Mouse (Mus musculus) hindbrain, embryonic 14.5 days (tissue): ENCODE measurements at regions not wholly inside any gene's neighbourhood (a gene's known extent, or its start where the extent isn't known, plus 50 kb on each side); places are given as distances from the start of the nearest gene placed in this dataset.

Experiments used
- ATAC-seq: fragments of 200-750 bp; cut with Nextera tagmentation; 2 replicates; pipeline ENCODE4 v1.8.0; 2017; ENCODE audit warnings: moderate number of reproducible peaks, mild to moderate bottlenecking, moderate TSS enrichment, moderate library complexity; ENCODE audit not compliant: low FRiP score
- DNase-seq: peaks from one replicate; pipeline ENCODE4 v3.0.0-alpha.2; 2015; ENCODE audit warnings: low spot score
- H3K27ac ChIP-seq: fragments of 300-500 bp; sonication (generic); 2 replicates; pipeline ENCODE4 v1.5.1; 2014; ENCODE audit warnings: mild to moderate bottlenecking, moderate library complexity
- H3K27me3 ChIP-seq: fragments of 300-500 bp; sonication (generic); 2 replicates; pipeline ENCODE4 v1.6.1; 2014; ENCODE audit warnings: mild to moderate bottlenecking, low read length, mixed read lengths; ENCODE audit not compliant: control insufficient read depth, insufficient read depth
- H3K36me3 ChIP-seq: fragments of 300-500 bp; sonication (generic); replicated peaks from 2 replicates; pipeline ENCODE4 v1.6.1; 2014; ENCODE audit not compliant: control insufficient read depth, insufficient read depth
- H3K4me1 ChIP-seq: fragments of 300-500 bp; sonication (generic); replicated peaks from 2 replicates; pipeline ENCODE4 v1.6.1; 2014; ENCODE audit warnings: antibody characterized with exemption, low read length, mixed read lengths; ENCODE audit not compliant: control insufficient read depth, insufficient read depth
- H3K4me2 ChIP-seq: fragments of 300-500 bp; sonication (generic); replicated peaks from 2 replicates; pipeline ENCODE4 v1.6.1; 2014; ENCODE audit warnings: mild to moderate bottlenecking, moderate library complexity
- H3K4me3 ChIP-seq: fragments of 300-500 bp; sonication (generic); replicated peaks from 2 replicates; pipeline ENCODE4 v1.5.1; 2014; ENCODE audit warnings: mild to moderate bottlenecking, low read length
- H3K9ac ChIP-seq: fragments of 300-500 bp; sonication (generic); 2 replicates; pipeline ENCODE4 v1.6.1; 2014
- H3K9me3 ChIP-seq: fragments of 300-500 bp; sonication (generic); 2 replicates; pipeline ENCODE4 v1.6.1; 2016; ENCODE audit warnings: low read length; ENCODE audit not compliant: control insufficient read depth
- WGBS: fragments of 180-500 bp; shearing (Covaris S2); extraction: QIAGEN DNeasy Blood & Tissue Kit; methylation state at CpG from one replicate; pipeline ENCODE4 v1.1.7; 2014; 5-methylcytosine and 5-hydroxymethylcytosine counted together

DNA sequence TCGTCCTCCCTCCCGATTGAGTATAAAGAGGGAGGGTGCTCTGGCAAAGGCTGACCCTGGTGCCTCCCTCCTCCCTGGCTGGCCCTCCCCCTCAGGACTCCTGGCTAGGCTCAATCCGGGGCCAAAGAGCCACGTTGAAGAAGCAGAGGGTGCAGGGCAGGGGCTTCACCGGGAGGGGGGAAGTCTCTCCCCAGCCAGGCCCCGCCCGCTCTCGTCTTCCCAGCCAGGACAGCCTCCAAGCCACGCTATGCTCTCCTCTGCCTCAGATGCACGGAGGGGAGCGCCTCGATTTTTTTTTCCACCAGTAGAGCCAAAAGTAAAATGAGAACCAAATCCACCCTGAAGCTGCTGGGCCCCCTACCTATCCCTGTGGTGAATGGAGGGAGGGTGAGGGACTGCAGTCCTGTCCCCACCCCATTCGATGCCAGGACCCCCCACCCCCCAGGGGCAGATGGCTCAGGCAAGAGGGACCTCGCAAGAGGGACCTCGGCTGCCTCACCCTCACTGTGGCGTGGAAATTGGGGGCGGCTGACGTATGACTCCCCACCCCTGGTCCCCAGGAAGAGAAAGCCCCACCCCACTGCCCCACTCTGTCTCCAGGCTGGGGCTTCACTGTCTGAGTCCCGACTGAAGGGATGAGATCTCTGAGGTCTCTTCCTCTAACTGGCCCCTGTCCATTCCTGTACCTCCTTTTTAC lies 53.2 kb upstream of the Col1a1 start:
- H3K36me3 ChIP-seq, result no peaks in the 10 kb centered on the region
- DNase-seq (no peak), ATAC-seq (no peak)
- peaks cover 36% of the 10 kb centered on the region for H3K27me3 ChIP-seq
- no peak overlapping the region for H3K9ac ChIP-seq
- WGBS, result 3% methylated on average over 18 of the region's 19 CpGs
- H3K4me1 ChIP-seq, result peaks cover 4% of the 10 kb centered on the region; the same call in 1 of the 2 replicates
- no peaks in the 10 kb centered on the region for H3K9me3 ChIP-seq
- no peak overlapping the region for H3K4me3 ChIP-seq
- no peak overlapping the region for H3K27ac ChIP-seq
- H3K4me2 ChIP-seq, result peak overlapping the region; percentile 35

DNA sequence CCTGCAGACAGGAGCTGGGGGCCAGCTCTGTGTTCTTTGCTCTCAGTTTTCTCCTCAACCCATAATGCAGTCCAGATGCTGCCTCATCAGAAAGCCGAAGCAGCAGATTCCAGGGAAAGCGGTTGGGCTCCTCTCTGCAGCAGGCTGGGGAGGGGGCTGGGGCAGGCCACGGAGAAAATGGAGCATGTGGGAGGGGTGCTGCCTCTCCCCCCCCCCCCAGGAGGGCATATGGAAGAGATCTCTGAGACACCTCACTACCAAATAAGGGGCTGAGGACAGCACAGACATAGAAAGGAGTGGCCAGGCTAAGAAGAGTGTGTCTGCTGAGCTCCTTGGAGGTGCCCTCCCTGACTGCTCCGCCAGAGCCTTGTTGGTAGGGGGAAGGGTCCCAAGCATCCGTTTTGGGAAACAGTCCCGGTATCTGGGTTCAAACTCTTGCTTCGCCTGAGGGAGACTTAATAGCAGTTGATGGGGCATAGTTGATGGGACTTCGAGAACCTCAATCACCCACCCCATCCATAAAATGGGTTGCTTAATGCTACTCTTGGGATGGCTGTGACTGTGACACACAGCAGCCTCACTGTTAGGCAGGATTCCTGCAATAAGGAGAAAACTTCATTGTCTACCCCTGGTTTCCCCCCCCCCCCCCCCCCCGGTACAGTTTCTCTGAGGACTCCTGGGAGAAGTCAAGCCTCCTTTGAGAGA lies 53.9 kb upstream of the Col1a1 start:
- ATAC-seq (no peak), DNase-seq (no peak)
- Histone ChIP-seq H3K9ac (no peak overlapping the region), H3K4me2 (peak overlapping the region; percentile 35; the same call in 1 of the 2 replicates), H3K36me3 (no peaks in the 10 kb centered on the region), H3K27me3 (peaks cover 36% of the 10 kb centered on the region), H3K4me1 (peaks cover 4% of the 10 kb centered on the region; the same call in 1 of the 2 replicates), H3K4me3 (no peak overlapping the region), H3K9me3 (no peaks in the 10 kb centered on the region), H3K27ac (no peak overlapping the region)
- 20% methylated on average over 9 of the region's 9 CpGs for WGBS

GRCm38 (mm10) chr11:94880896-94881840 lies 54.9 kb upstream of the Col1a1 start:
- peak overlapping the region; percentile 47 for H3K4me2 ChIP-seq
- no peaks in the 10 kb centered on the region for H3K36me3 ChIP-seq
- 5% methylated on average over 27 of the region's 27 CpGs for WGBS
- ATAC-seq (no peak), DNase-seq (no peak)
- peak overlapping the region; percentile 17 for H3K4me3 ChIP-seq
- no peak overlapping the region; the same call in 1 of the 2 replicates for H3K27ac ChIP-seq
- H3K27me3 ChIP-seq, result peaks cover 36% of the 10 kb centered on the region
- peak overlapping the region; percentile 29; the same call in 1 of the 2 replicates for H3K9ac ChIP-seq
- H3K9me3 ChIP-seq, result no peaks in the 10 kb centered on the region
- peaks cover 4% of the 10 kb centered on the region; the same call in 1 of the 2 replicates for H3K4me1 ChIP-seq

- no peak overlapping the region for H3K9ac ChIP-seq
- no peak for DNase-seq
- no peaks in the 10 kb centered on the region for H3K36me3 ChIP-seq
- no peaks in the 10 kb centered on the region for H3K9me3 ChIP-seq
- no peak overlapping the region for H3K4me2 ChIP-seq
- no peak overlapping the region for H3K4me3 ChIP-seq
- ATAC-seq, result no peak
- peaks cover 31% of the 10 kb centered on the region for H3K27me3 ChIP-seq
- H3K27ac ChIP-seq, result no peak overlapping the region
- whole genome bisulfite sequencing, result 71% methylated on average over 1 of the region's 1 CpGs
- peaks cover 10% of the 10 kb centered on the region; the same call in 1 of the 2 replicates for H3K4me1 ChIP-seq
Measured at GRCm38 (mm10) chr11:94876707-94877106, 59.3 kb upstream of the Col1a1 start.

GRCm38 (mm10) chr11:94875026-94875425 lies 61.0 kb upstream of the Col1a1 start:
- peaks cover 17% of the 10 kb centered on the region for H3K27me3 ChIP-seq
- peaks cover 10% of the 10 kb centered on the region; the same call in 1 of the 2 replicates for H3K4me1 ChIP-seq
- H3K4me3 ChIP-seq, result no peak overlapping the region
- no peak for DNase-seq
- H3K4me2 ChIP-seq, result no peak overlapping the region
- H3K36me3 ChIP-seq, result no peaks in the 10 kb centered on the region
- H3K9ac ChIP-seq, result no peak overlapping the region
- 77% methylated on average over 7 of the region's 7 CpGs for WGBS
- ATAC-seq, result no peak
- H3K27ac ChIP-seq, result no peak overlapping the region
- H3K9me3 ChIP-seq, result no peaks in the 10 kb centered on the region

DNA sequence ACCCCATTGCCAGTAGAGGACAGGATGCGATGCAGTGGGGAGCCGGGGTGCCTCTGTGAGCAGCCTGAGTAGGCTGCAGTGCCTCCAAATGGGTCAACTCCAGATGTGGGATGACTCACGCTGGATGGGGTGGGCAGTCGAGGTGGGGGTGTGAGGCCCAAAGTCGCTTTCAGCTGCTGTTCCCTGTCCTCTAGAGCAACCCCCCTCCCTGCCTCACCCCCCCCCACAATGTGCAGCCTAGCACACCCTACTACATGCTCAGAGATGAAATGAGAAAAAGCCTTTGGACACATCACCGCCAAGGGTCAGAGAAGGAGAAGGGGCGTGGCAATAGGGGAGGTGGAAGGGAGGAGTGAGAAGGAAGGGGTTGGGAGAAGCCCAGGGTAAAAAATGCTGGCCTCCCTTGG lies 61.9 kb upstream of the Col1a1 start:
- Histone ChIP-seq H3K36me3 (no peaks in the 10 kb centered on the region), H3K4me1 (peaks cover 10% of the 10 kb centered on the region; the same call in 1 of the 2 replicates), H3K4me3 (no peak overlapping the region), H3K9me3 (no peaks in the 10 kb centered on the region), H3K4me2 (peak overlapping the region; percentile 73; the same call in 1 of the 2 replicates), H3K27ac (no peak overlapping the region), H3K9ac (no peak overlapping the region), H3K27me3 (peaks cover 17% of the 10 kb centered on the region)
- ATAC-seq (no peak), DNase-seq (no peak)
- WGBS, result 4% methylated on average over 7 of the region's 7 CpGs

- Histone ChIP-seq H3K9ac (no peak overlapping the region), H3K27me3 (peaks cover 17% of the 10 kb centered on the region), H3K4me3 (no peak overlapping the region), H3K4me1 (peaks cover 10% of the 10 kb centered on the region; the same call in 1 of the 2 replicates), H3K9me3 (no peaks in the 10 kb centered on the region), H3K36me3 (no peaks in the 10 kb centered on the region), H3K4me2 (peak overlapping the region; percentile 73), H3K27ac (no peak overlapping the region)
- WGBS, result 8% methylated on average over 7 of the region's 7 CpGs
- no peak for DNase-seq
- no peak for ATAC-seq
Measured at GRCm38 (mm10) chr11:94873693-94874092, 62.3 kb upstream of the Col1a1 start.

- Histone ChIP-seq H3K4me3 (peak overlapping the region; percentile 31), H3K27ac (no peak overlapping the region), H3K4me2 (peak overlapping the region; percentile 73), H3K36me3 (no peaks in the 10 kb centered on the region), H3K9ac (0 out of 2 replicates have a peak overlapping the region, but pooled peaks have one; percentile 46), H3K4me1 (peaks cover 10% of the 10 kb centered on the region; the same call in 1 of the 2 replicates), H3K9me3 (no peaks in the 10 kb centered on the region), H3K27me3 (peaks cover 17% of the 10 kb centered on the region)
- DNase-seq (peak; percentile 66), ATAC-seq (peak; percentile 69; the same call in 1 of the 2 replicates)
- WGBS, result under 1% methylated on average over 18 of the region's 19 CpGs
Measured at GRCm38 (mm10) chr11:94872921-94873320, 63.1 kb upstream of the Col1a1 start.
